Mouse (Mus musculus): ENCODE results near the gene Sike1.

DNA sequence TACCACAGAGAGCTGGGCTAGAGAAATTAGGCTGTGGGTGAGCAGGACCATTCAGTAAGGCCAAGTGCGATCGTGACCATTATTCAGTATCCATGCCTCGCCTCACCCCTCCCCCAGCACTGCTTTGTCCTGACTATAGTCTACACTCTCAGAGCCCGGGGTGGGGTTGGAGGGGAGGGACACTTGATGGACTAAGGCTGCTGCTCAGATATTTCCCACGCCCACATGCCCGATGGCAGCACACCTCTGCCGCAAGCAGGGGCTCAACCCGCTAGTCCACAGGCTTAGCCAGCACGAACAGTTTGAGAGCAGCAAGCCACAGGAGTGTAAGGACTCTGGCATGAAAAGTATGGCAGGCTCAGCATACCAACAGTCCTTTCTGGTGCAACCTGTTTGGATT is 25.4 kb upstream of the Sike1 start:
- TF ChIP-seq CTCF (conservative IDR thresholded peaks at IDR 0.05; ENCODE audit: insufficient read depth, insufficient read length, low read depth, low read length) (no peak), POLR2A (IDR thresholded peaks at IDR 0.05; ENCODE audit: low read depth, low read length) (no peak)
